Mouse (Mus musculus) lung, postnatal 0 days (tissue): ENCODE data around the gene H6pd. TPM values are rescaled to one million over a fixed set of nuclear protein-coding genes. Genes with fewer than 3 reads are reported as not detected.

Experiments
- ATAC-seq: fragments of 200-750 bp; cut with Nextera tagmentation; 2 replicates; pipeline ENCODE4 v1.8.0; 2017; ENCODE audit warnings: moderate library complexity
- DNase-seq: peaks from one replicate; pipeline ENCODE4 v3.0.0-alpha.2; 2016; ENCODE audit warnings: low spot score
- H3K27ac ChIP-seq: fragments of 300-500 bp; sonication (generic); 2 replicates; pipeline ENCODE4 v1.5.1; 2014; ENCODE audit warnings: antibody characterized with exemption, mild to moderate bottlenecking, low read length, mixed read lengths
- H3K27me3 ChIP-seq: fragments of 300-500 bp; sonication (generic); replicated peaks from 2 replicates; pipeline ENCODE4 v1.6.1; 2014; ENCODE audit warnings: low read length, mixed read lengths; ENCODE audit not compliant: insufficient read depth
- H3K36me3 ChIP-seq: fragments of 300-500 bp; sonication (generic); 2 replicates; pipeline ENCODE4 v1.6.1; 2014; ENCODE audit warnings: low read length, mixed read lengths; ENCODE audit not compliant: insufficient read depth
- H3K4me1 ChIP-seq: fragments of 300-500 bp; sonication (generic); 2 replicates; pipeline ENCODE4 v1.6.1; 2014; ENCODE audit warnings: antibody characterized with exemption, low read depth, low read length, mixed read lengths; ENCODE audit not compliant: insufficient read depth
- H3K4me2 ChIP-seq: fragments of 300-500 bp; sonication (generic); replicated peaks from 2 replicates; pipeline ENCODE4 v1.6.1; 2014; ENCODE audit warnings: low read depth, mild to moderate bottlenecking, low read length, moderate library complexity, mixed read lengths
- H3K4me3 ChIP-seq: fragments of 300-500 bp; sonication (generic); 2 replicates; pipeline ENCODE4 v1.5.1; 2014; ENCODE audit warnings: low read depth, low read length
- H3K9ac ChIP-seq: fragments of 300-500 bp; sonication (generic); replicated peaks from 2 replicates; pipeline ENCODE4 v1.6.1; 2014; ENCODE audit warnings: low read depth, mild to moderate bottlenecking
- H3K9me3 ChIP-seq: fragments of 300-500 bp; sonication (generic); 2 replicates; pipeline ENCODE4 v1.6.1; 2016; ENCODE audit warnings: low read length, mixed read lengths
- CTCF ChIP-seq: IDR thresholded peaks from 2 replicates; pipeline ENCODE4 v1.5.1; 2016; ENCODE audit warnings: antibody characterized with exemption, mild to moderate bottlenecking
- EP300 ChIP-seq: IDR thresholded peaks from 2 replicates; pipeline ENCODE4 v1.6.1; 2016; ENCODE audit warnings: antibody characterized with exemption, mild to moderate bottlenecking, control low read depth
- WGBS: fragments of 180-500 bp; shearing (Covaris S2); extraction: QIAGEN DNeasy Blood & Tissue Kit; methylation state at CpG from one replicate; pipeline ENCODE4 v1.1.7; 2014; 5-methylcytosine and 5-hydroxymethylcytosine counted together
- polyA plus RNA-seq: library from polyadenylated mRNA; unstranded; fragments of >200 nt; fragmentation: Nextera tagmentation; extraction: Ambion mirVana; gene quantifications from 2 replicates; pipeline ENCODE4 v1.2.1, GENCODE M21; 2015

H6pd gene
- polyA plus RNA-seq, 1 experiment from 2014 or later, result 45.8 TPM

DNA sequence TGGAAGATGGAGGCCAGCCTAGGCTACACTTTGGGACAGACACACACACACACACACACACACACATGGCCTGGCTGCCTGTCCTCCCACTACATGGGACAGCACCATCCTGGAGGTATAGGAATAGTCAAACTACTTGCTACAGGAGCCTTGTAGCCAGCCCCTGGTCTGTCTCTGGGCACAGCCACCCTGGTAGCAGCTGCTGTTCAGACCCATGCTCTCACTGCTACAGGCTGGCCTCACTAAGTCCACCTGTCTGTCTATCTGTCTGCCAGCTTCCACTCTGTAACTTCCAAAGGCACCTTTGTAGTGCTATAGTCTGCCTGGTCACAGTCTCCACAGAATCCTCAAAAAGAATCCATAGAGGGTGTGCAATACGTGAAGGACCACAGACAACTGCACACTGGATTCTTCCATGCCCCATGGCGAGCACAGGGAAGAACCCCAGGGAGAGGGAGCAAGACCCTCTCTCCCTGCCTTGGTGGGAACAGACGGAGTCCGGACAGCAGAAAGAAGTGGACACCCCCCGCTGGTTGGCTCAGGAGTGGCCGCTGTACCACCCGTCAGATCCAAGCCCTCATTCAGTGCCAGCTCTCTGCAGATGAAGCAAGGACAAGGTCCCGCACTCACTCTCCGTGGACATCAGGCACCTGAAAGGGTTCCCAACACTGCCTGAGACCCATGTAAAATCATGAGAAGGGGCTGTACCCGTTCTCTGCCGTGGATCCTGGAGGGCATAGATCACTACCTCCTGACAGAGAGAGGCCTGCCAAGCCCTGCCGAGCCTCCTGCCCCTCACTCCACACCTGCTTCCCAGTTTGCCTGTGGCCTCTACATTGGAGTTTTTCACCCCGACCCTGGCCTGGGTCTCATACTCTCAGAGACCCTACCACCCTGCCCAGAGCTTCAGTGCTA, 16.8 kb downstream of the H6pd start:
- DNase-seq (no peak), ATAC-seq (no peak)
- TF ChIP-seq EP300 (no peak), CTCF (no peak)
- no peak overlapping the region for H3K27ac ChIP-seq
- H3K9me3 ChIP-seq, result no peaks in the 10 kb centered on the region
- H3K4me3 ChIP-seq, result no peak overlapping the region
- peaks cover 20% of the 10 kb centered on the region for H3K4me1 ChIP-seq
- H3K36me3 ChIP-seq, result 0 out of 2 replicates have a peak, but pooled peaks cover 16% of the 10 kb centered on the region
- H3K9ac ChIP-seq, result no peak overlapping the region
- no peaks in the 10 kb centered on the region for H3K27me3 ChIP-seq
- H3K4me2 ChIP-seq, result no peak overlapping the region
- 82% methylated on average over 13 of the region's 13 CpGs for WGBS

DNA sequence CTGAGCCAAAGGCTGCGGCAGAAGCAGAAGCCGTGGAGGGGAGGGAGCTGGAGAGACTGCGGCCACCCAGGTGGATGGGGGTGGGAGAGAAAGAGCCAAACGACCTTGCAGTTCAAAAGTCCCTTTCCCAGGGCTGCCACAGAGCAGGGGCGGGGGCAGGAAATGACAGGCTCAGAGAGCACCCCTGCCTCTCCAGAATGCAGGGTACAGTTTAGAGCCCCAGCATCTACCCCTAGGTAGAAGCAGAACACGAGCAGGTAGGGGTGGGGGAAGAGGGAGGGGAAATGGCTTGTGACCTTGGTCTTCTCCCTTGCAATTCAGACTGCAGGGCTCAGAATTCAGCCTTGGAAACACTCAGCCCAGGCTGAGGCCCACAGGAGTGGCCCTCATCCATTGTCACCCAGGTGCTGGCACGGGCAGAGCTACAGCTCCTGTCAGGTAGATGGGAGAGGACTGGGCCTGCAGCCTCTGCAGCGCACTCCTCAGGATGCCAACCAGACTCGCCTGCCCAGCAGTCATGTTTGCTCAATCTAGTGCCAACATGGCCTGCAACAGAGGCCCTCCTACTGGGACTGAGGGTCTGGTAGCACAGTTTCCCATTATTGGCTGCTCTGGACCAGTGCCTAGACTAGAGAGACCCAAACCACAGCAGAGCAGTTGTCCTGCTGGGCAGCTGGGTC, 17.7 kb downstream of the H6pd start:
- DNase-seq (no peak), ATAC-seq (no peak)
- no peaks in the 10 kb centered on the region for H3K27me3 ChIP-seq
- H3K4me3 ChIP-seq, result no peak overlapping the region
- peak overlapping the region; percentile 59; the same call in 1 of the 2 replicates for H3K27ac ChIP-seq
- TF ChIP-seq CTCF (no peak), EP300 (no peak)
- no peaks in the 10 kb centered on the region for H3K9me3 ChIP-seq
- no peak overlapping the region for H3K9ac ChIP-seq
- H3K36me3 ChIP-seq, result 0 out of 2 replicates have a peak, but pooled peaks cover 16% of the 10 kb centered on the region
- 28% methylated on average over 9 of the region's 9 CpGs for WGBS
- peaks cover 12% of the 10 kb centered on the region; the same call in 1 of the 2 replicates for H3K4me1 ChIP-seq
- no peak overlapping the region for H3K4me2 ChIP-seq

DNA sequence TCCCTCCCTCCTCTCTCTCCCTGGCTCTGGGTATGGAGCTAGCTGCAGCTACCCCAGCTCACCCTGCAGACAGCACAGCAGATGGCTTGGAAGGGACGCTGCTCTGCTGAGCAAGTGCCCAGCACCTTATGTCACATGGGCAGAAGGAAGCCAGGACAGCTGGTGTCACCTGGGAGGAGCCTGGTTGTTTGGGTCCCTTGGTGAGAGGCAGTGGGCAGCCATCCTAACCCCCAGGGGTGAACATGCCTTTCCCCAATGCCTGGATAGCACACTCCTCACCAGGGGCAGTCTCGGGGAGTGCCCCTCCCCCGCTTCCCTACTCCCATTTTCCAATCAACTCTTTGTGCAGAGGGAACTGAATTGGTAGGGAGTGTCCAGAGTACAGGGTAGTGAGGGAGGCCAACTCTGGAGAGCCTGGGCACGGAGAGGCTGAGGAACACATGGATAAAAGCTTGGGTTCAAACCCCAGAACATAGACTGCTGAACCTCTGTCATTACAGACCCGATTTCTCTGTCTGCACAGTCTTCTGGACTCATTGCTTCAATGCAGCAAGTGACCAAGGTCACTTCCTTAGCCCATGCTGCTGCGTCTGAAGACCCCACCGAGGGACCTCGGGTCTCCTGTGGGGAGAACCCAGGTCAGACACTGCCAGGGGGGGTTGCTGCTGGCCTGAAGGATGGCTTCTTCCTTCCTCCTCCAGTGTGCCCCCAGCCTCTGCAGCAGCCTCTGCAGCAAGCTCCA, 18.4 kb downstream of the H6pd start:
- Histone ChIP-seq H3K9me3 (no peaks in the 10 kb centered on the region), H3K27ac (peak overlapping the region; percentile 59), H3K36me3 (0 out of 2 replicates have a peak, but pooled peaks cover 13% of the 10 kb centered on the region), H3K9ac (no peak overlapping the region), H3K4me2 (no peak overlapping the region; the same call in 1 of the 2 replicates), H3K4me1 (peaks cover 12% of the 10 kb centered on the region; the same call in 1 of the 2 replicates), H3K27me3 (no peaks in the 10 kb centered on the region), H3K4me3 (no peak overlapping the region)
- DNase-seq, result peak; percentile 43
- 0 out of 2 replicates have a peak, but pooled peaks have one; percentile 8 for ATAC-seq
- 29% methylated on average over 8 of the region's 8 CpGs for WGBS
- no peak for TF ChIP-seq EP300
- no peak for TF ChIP-seq CTCF

- Histone ChIP-seq H3K4me3 (no peak overlapping the region), H3K4me1 (peaks cover 12% of the 10 kb centered on the region; the same call in 1 of the 2 replicates), H3K9ac (no peak overlapping the region), H3K9me3 (no peaks in the 10 kb centered on the region), H3K4me2 (peak overlapping the region; percentile 44), H3K27ac (peak overlapping the region; percentile 69), H3K36me3 (peaks cover 11% of the 10 kb centered on the region; the same call in 1 of the 2 replicates), H3K27me3 (no peaks in the 10 kb centered on the region)
- 3% methylated on average over 20 of the region's 21 CpGs for WGBS
- no peak for TF ChIP-seq CTCF
- peak; percentile 84 for TF ChIP-seq EP300
- DNase-seq, result peak; percentile 97
- peak; percentile 96 for ATAC-seq
Observed at GRCm38 (mm10) chr4:149988931-149989556, 19.8 kb downstream of the H6pd start.

DNA sequence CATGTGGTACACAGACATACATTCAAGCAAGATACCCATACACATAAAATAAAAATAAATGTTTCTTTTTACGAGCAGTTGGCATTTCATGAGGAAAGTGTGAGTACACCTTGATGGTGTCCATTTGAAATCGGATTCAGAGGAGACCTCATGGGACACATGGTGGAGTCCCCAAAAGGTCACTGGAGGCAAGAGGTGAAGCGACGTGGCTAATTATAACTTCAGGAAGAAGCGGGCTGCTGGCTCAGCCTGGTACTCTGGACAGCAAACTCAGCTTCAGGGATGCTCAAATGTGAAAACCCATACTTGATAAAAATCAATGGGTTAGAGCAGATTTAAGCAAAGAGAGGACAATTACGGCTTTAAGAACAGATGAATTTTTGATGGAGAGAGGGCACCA, 20.5 kb downstream of the H6pd start:
- TF ChIP-seq EP300, result no peak
- TF ChIP-seq CTCF, result no peak
- ATAC-seq, result no peak
- H3K9ac ChIP-seq, result no peak overlapping the region
- H3K27ac ChIP-seq, result peak overlapping the region; percentile 69; the same call in 1 of the 2 replicates
- no peak overlapping the region for H3K4me3 ChIP-seq
- peaks cover 13% of the 10 kb centered on the region; the same call in 1 of the 2 replicates for H3K36me3 ChIP-seq
- 88% methylated on average over 6 of the region's 6 CpGs for WGBS
- H3K27me3 ChIP-seq, result no peaks in the 10 kb centered on the region
- peak overlapping the region; percentile 44; the same call in 1 of the 2 replicates for H3K4me2 ChIP-seq
- no peaks in the 10 kb centered on the region for H3K9me3 ChIP-seq
- no peak for DNase-seq
- H3K4me1 ChIP-seq, result peaks cover 12% of the 10 kb centered on the region; the same call in 1 of the 2 replicates
